Mouse (Mus musculus): ENCODE measurements around the gene Fads6. TPM values are rescaled to one million over a fixed set of nuclear protein-coding genes. Genes with fewer than 3 reads are reported as not detected.
A peak's percentile ranks its signal among the peaks of the same experiment; 100 is the strongest.

Gene Fads6
- polyA plus RNA-seq, 1 experiment from 2014 or later, result 0.45 TPM

DNA sequence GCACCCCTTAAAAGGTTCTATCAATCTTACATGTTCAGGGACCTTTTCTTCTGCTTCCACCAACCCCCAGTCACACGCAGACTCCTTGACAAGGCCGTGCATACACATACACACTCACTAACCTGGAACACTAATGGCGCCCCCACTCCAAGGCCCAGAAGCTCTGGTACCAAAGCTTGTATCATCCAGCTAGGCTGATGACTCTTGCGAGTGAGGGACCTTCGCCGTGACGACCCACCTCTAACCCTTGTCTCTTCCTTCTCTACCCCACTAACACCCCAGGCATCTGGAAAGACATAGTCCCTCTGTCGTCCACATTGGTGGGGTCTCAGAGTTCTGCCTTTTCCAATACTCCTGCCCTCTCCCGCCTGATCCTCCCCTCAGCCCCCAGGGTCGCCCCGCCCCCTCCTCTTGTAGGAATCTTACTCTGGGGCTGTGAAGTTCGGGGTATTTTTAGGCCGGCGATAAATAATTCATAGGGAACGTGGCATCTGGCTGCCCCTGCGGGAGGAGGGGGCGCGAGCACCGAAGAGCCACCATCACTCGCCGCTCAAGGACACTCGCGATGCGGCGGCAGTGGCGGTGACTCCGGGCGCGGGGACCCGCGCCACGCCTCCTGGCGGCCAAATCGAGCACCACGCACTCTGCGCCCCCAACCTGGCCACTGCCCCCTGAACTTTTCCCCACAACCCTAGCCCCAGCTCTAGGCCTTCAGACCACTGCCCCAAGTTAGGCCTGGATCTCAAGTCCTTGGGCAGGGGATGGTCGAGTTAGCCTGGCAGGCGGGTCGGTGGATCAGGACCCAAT, 32.4 kb downstream of the Fads6 start:
- Histone ChIP-seq H3K36me3 (ENCODE audit: control insufficient read depth, insufficient read depth, low read length) (no peaks in the 10 kb centered on the region), H3K4me2 (ENCODE audit: low read depth, low read length, severe bottlenecking) (peak overlapping the region; percentile 53), H3K9ac (ENCODE audit: low read length) (peak overlapping the region; percentile 27; the same call in 1 of the 2 replicates), H3K27ac (ENCODE audit: low read depth, low read length) (no peak overlapping the region), H3K4me3 (ENCODE audit: low read depth, low read length) (peak overlapping the region; percentile 26), H3K9me3 (ENCODE audit: control insufficient read depth, low read length) (no peaks in the 10 kb centered on the region), H3K4me1 (replicated peaks; ENCODE audit: control insufficient read depth, insufficient read depth, low read length) (peaks cover 15% of the 10 kb centered on the region), H3K27me3 (ENCODE audit: control insufficient read depth, insufficient read depth, low read length) (peaks cover 60% of the 10 kb centered on the region)
- 6% methylated on average over 39 of the region's 39 CpGs for WGBS
- DNase-seq (ENCODE audit: low spot score) (peak; percentile 80), ATAC-seq (replicated peaks; ENCODE audit: low FRiP score) (0 out of 2 replicates have a peak, but pooled peaks have one; percentile 36)

GRCm38 (mm10) chr11:115264136-115264861, 33.2 kb downstream of the Fads6 start:
- 63% methylated on average over 7 of the region's 7 CpGs for WGBS
- Histone ChIP-seq H3K9me3 (ENCODE audit: control insufficient read depth, low read length) (no peaks in the 10 kb centered on the region), H3K27ac (ENCODE audit: low read depth, low read length) (no peak overlapping the region), H3K36me3 (ENCODE audit: control insufficient read depth, insufficient read depth, low read length) (no peaks in the 10 kb centered on the region), H3K27me3 (ENCODE audit: control insufficient read depth, insufficient read depth, low read length) (peaks cover 60% of the 10 kb centered on the region), H3K4me3 (ENCODE audit: low read depth, low read length) (no peak overlapping the region), H3K9ac (ENCODE audit: low read length) (no peak overlapping the region), H3K4me1 (replicated peaks; ENCODE audit: control insufficient read depth, insufficient read depth, low read length) (peaks cover 14% of the 10 kb centered on the region), H3K4me2 (ENCODE audit: low read depth, low read length, severe bottlenecking) (no peak overlapping the region)
- ATAC-seq (replicated peaks; ENCODE audit: low FRiP score), result no peak
- DNase-seq (ENCODE audit: low spot score), result no peak

GRCm38 (mm10) chr11:115262954-115263353, 34.5 kb downstream of the Fads6 start:
- Histone ChIP-seq H3K27me3 (ENCODE audit: control insufficient read depth, insufficient read depth, low read length) (peaks cover 65% of the 10 kb centered on the region), H3K9ac (ENCODE audit: low read length) (no peak overlapping the region), H3K27ac (ENCODE audit: low read depth, low read length) (no peak overlapping the region), H3K36me3 (ENCODE audit: control insufficient read depth, insufficient read depth, low read length) (no peaks in the 10 kb centered on the region), H3K9me3 (ENCODE audit: control insufficient read depth, low read length) (no peaks in the 10 kb centered on the region), H3K4me3 (ENCODE audit: low read depth, low read length) (no peak overlapping the region), H3K4me2 (ENCODE audit: low read depth, low read length, severe bottlenecking) (no peak overlapping the region), H3K4me1 (replicated peaks; ENCODE audit: control insufficient read depth, insufficient read depth, low read length) (peaks cover 16% of the 10 kb centered on the region)
- WGBS, result 85% methylated on average over 11 of the region's 11 CpGs
- ATAC-seq (replicated peaks; ENCODE audit: low FRiP score) (no peak), DNase-seq (ENCODE audit: low spot score) (no peak)

- Histone ChIP-seq H3K9ac (ENCODE audit: low read length) (no peak overlapping the region), H3K27me3 (ENCODE audit: control insufficient read depth, insufficient read depth, low read length) (peaks cover 42% of the 10 kb centered on the region), H3K4me1 (replicated peaks; ENCODE audit: control insufficient read depth, insufficient read depth, low read length) (0 out of 2 replicates have a peak, but pooled peaks cover 3% of the 10 kb centered on the region), H3K36me3 (ENCODE audit: control insufficient read depth, insufficient read depth, low read length) (no peaks in the 10 kb centered on the region), H3K9me3 (ENCODE audit: control insufficient read depth, low read length) (no peaks in the 10 kb centered on the region), H3K27ac (ENCODE audit: low read depth, low read length) (no peak overlapping the region), H3K4me3 (ENCODE audit: low read depth, low read length) (no peak overlapping the region), H3K4me2 (ENCODE audit: low read depth, low read length, severe bottlenecking) (no peak overlapping the region)
- DNase-seq (ENCODE audit: low spot score) (no peak), ATAC-seq (replicated peaks; ENCODE audit: low FRiP score) (no peak)
- WGBS, result 80% methylated on average over 4 of the region's 4 CpGs
Measured at GRCm38 (mm10) chr11:115259134-115259533, 38.3 kb downstream of the Fads6 start.

DNA sequence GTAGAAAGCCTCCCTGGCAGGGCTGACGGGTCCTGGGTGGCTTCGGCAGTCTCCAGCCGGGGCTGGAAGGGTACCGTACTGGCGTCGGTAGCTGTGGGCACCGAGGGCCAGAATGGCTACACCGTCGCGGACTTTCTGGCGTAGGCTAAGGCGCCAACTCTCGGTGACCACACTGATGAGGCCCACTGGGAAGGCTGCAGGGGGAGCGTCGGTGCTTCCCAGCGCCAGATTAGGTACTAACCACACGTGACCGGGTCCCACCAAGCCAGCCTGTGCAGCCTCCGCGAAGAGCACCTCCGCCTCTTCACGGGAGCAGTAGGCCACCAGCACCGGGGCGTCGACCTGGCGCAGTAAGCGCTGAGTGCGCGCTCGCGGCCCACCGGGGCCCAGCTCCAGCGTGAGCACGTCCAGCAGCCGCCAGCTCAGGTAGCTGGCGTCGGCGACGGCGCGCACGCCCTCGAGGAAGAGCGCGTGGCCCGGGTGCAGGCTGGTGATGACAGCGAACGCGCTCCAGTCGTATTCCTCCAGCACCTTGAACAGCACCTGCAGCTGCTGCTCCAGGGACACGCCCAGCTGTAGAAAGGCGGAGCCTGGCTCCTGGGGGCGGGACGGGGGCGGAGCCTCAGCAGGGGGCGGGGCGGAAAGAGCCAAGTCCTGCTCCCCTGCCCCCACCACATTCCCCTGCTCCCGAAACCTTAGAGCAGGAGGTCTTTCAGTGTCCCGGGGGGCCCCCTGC, 39.5 kb downstream of the Fads6 start:
- peak; percentile 63 for DNase-seq (ENCODE audit: low spot score)

GRCm38 (mm10) chr11:115251258-115251657, 46.2 kb downstream of the Fads6 start:
- Histone ChIP-seq H3K27ac (ENCODE audit: low read depth, low read length) (no peak overlapping the region), H3K4me2 (ENCODE audit: low read depth, low read length, severe bottlenecking) (no peak overlapping the region; the same call in 1 of the 2 replicates), H3K4me3 (ENCODE audit: low read depth, low read length) (no peak overlapping the region), H3K4me1 (replicated peaks; ENCODE audit: control insufficient read depth, insufficient read depth, low read length) (peaks cover 3% of the 10 kb centered on the region; the same call in 1 of the 2 replicates), H3K27me3 (ENCODE audit: control insufficient read depth, insufficient read depth, low read length) (peaks cover 36% of the 10 kb centered on the region), H3K9ac (ENCODE audit: low read length) (no peak overlapping the region), H3K9me3 (ENCODE audit: control insufficient read depth, low read length) (no peaks in the 10 kb centered on the region), H3K36me3 (ENCODE audit: control insufficient read depth, insufficient read depth, low read length) (no peaks in the 10 kb centered on the region)
- 53% methylated on average over 3 of the region's 3 CpGs for WGBS
- ATAC-seq (replicated peaks; ENCODE audit: low FRiP score), result no peak
- DNase-seq (ENCODE audit: low spot score), result no peak

More for the DNA sequence above, 39.5 kb downstream of the Fads6 start:
- Histone ChIP-seq H3K36me3 (ENCODE audit: control insufficient read depth, insufficient read depth, low read length) (no peaks in the 10 kb centered on the region), H3K27ac (ENCODE audit: low read depth, low read length) (no peak overlapping the region), H3K9me3 (ENCODE audit: control insufficient read depth, low read length) (no peaks in the 10 kb centered on the region), H3K4me3 (ENCODE audit: low read depth, low read length) (peak overlapping the region; percentile 5; the same call in 1 of the 2 replicates), H3K9ac (ENCODE audit: low read length) (no peak overlapping the region), H3K4me1 (replicated peaks; ENCODE audit: control insufficient read depth, insufficient read depth, low read length) (0 out of 2 replicates have a peak, but pooled peaks cover 3% of the 10 kb centered on the region), H3K27me3 (ENCODE audit: control insufficient read depth, insufficient read depth, low read length) (peaks cover 33% of the 10 kb centered on the region), H3K4me2 (ENCODE audit: low read depth, low read length, severe bottlenecking) (peak overlapping the region; percentile 31; the same call in 1 of the 2 replicates)
- ATAC-seq (replicated peaks; ENCODE audit: low FRiP score), result no peak
- WGBS, result 21% methylated on average over 48 of the region's 59 CpGs

DNA sequence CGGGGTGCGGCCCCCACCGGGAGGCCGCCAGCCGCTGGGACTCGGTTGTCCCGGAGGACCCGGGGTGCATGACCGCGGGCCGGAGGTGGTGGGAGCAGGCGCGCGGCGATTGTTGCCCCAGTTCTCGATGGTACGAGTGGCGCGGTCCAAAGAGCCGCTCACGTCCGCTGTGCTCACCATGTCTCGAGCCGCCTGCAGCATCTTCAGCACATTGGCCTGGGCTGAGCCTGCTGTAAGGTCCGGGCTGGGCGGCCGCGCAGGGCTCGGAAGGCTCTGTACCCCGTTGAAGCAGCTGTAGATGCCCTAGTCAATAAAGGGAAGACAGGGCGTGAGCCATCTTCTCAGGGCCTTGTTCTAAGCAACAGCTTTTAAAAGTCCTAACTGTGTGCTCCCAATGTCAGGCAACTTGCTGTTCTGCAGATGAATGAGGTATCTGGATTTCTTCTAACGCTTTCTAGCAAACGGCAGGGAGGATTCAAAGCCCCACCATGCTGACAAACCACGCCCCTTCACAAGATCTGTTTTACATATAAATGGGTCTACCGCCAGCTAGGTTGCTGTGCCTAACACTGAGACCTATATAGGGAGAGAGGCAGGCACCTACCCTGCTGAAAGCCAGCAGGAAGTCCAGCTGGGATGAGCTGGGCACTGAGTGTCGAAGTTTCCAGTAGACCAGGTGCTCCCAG, 46.9 kb downstream of the Fads6 start:
- peaks cover 34% of the 10 kb centered on the region for H3K27me3 ChIP-seq (ENCODE audit: control insufficient read depth, insufficient read depth, low read length)
- H3K4me2 ChIP-seq (ENCODE audit: low read depth, low read length, severe bottlenecking), result peak overlapping the region; percentile 95
- H3K4me3 ChIP-seq (ENCODE audit: low read depth, low read length), result peak overlapping the region; percentile 44
- H3K27ac ChIP-seq (ENCODE audit: low read depth, low read length), result no peak overlapping the region
- WGBS, result 2% methylated on average over 36 of the region's 36 CpGs
- peaks cover 3% of the 10 kb centered on the region; the same call in 1 of the 2 replicates for H3K4me1 ChIP-seq (replicated peaks; ENCODE audit: control insufficient read depth, insufficient read depth, low read length)
- no peaks in the 10 kb centered on the region for H3K36me3 ChIP-seq (ENCODE audit: control insufficient read depth, insufficient read depth, low read length)
- DNase-seq (ENCODE audit: low spot score) (no peak), ATAC-seq (replicated peaks; ENCODE audit: low FRiP score) (no peak)
- H3K9me3 ChIP-seq (ENCODE audit: control insufficient read depth, low read length), result no peaks in the 10 kb centered on the region
- peak overlapping the region; percentile 47 for H3K9ac ChIP-seq (ENCODE audit: low read length)
